Mouse (Mus musculus) embryonic facial prominence, embryonic 13.5 days (tissue): ENCODE measurements around the gene Cfap57. TPM values are rescaled to one million over a fixed set of nuclear protein-coding genes. Genes with fewer than 3 reads are reported as not detected.

Source experiments
- ATAC-seq: fragments of 200-750 bp; cut with Nextera tagmentation; 2 replicates; pipeline ENCODE4 v1.8.0; 2017; ENCODE audit warnings: low read depth; ENCODE audit not compliant: insufficient number of reproducible peaks, insufficient read depth, low FRiP score, low TSS enrichment
- H3K27ac ChIP-seq: fragments of 300-500 bp; sonication (generic); 2 replicates; pipeline ENCODE4 v1.5.1; 2015; ENCODE audit warnings: moderate library complexity, mild to moderate bottlenecking, inconsistent platforms
- H3K27me3 ChIP-seq: fragments of 300-500 bp; sonication (generic); 2 replicates; pipeline ENCODE4 v1.6.1; 2015; ENCODE audit warnings: mild to moderate bottlenecking, inconsistent platforms
- H3K36me3 ChIP-seq: fragments of 300-500 bp; sonication (generic); 2 replicates; pipeline ENCODE4 v1.6.1; 2015; ENCODE audit warnings: mild to moderate bottlenecking, inconsistent platforms
- H3K4me1 ChIP-seq: fragments of 300-500 bp; sonication (generic); 2 replicates; pipeline ENCODE4 v1.6.1; 2015; ENCODE audit warnings: inconsistent platforms
- H3K4me2 ChIP-seq: fragments of 300-500 bp; sonication (generic); 2 replicates; pipeline ENCODE4 v1.6.1; 2015; ENCODE audit warnings: moderate library complexity, mild to moderate bottlenecking, inconsistent platforms
- H3K4me3 ChIP-seq: fragments of 300-500 bp; sonication (generic); 2 replicates; pipeline ENCODE4 v1.5.1; 2015; ENCODE audit warnings: mild to moderate bottlenecking, inconsistent platforms
- H3K9ac ChIP-seq: fragments of 300-500 bp; sonication (generic); 2 replicates; pipeline ENCODE4 v1.6.1; 2015; ENCODE audit warnings: mild to moderate bottlenecking, inconsistent platforms
- H3K9me3 ChIP-seq: fragments of 300-500 bp; sonication (generic); 2 replicates; pipeline ENCODE4 v1.6.1; 2016; ENCODE audit warnings: inconsistent platforms
- WGBS: fragments of 180-500 bp; shearing (Covaris S2); methylation state at CpG from one replicate; pipeline ENCODE4 v1.1.7; 2015; ENCODE audit warnings: mixed read lengths; 5-methylcytosine and 5-hydroxymethylcytosine counted together
- polyA plus RNA-seq: library from polyadenylated mRNA; unstranded; fragments of >200 nt; fragmentation: Nextera tagmentation; extraction: Ambion mirVana; gene quantifications from 2 replicates; pipeline ENCODE4 v1.2.1, GENCODE M21; 2015

The Cfap57 gene
- polyA plus RNA-seq, 1 experiment from 2014 or later, result 0.22 TPM

DNA sequence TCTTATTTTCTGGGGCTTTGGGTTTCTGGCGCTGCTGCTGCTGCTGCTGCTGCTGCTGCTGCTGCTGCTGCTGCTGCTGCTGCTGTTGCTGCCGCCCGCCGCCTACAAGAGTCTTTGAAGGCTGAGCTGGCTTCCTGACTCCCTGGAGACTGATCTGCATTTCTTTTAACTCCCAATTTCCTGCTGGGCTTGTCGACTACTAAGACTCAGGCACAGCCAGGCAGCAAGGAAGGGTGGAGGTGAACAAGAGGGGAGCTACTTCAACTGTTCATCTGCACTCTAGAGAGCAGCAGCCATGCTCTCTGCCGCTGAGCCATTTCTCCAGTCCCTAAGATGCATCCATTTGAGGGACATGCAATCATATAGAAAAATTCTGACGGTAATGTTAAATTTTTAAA is 30.8 kb downstream of the Cfap57 start:
- Histone ChIP-seq H3K4me2 (peak overlapping the region; percentile 30), H3K4me1 (peaks cover 3% of the 10 kb centered on the region; the same call in 1 of the 2 replicates), H3K9ac (no peak overlapping the region), H3K4me3 (no peak overlapping the region), H3K27me3 (no peaks in the 10 kb centered on the region), H3K27ac (no peak overlapping the region), H3K9me3 (no peaks in the 10 kb centered on the region), H3K36me3 (no peaks in the 10 kb centered on the region)
- no peak for ATAC-seq
- WGBS, result 10% methylated on average over 7 of the region's 7 CpGs

- 64% methylated on average over 12 of the region's 12 CpGs for WGBS
- Histone ChIP-seq H3K4me1 (peaks cover 3% of the 10 kb centered on the region; the same call in 1 of the 2 replicates), H3K27me3 (no peaks in the 10 kb centered on the region), H3K36me3 (no peaks in the 10 kb centered on the region), H3K4me2 (peak overlapping the region; percentile 30; the same call in 1 of the 2 replicates), H3K27ac (no peak overlapping the region), H3K4me3 (no peak overlapping the region), H3K9me3 (0 out of 2 replicates have a peak, but pooled peaks cover 4% of the 10 kb centered on the region), H3K9ac (no peak overlapping the region)
- ATAC-seq, result no peak
These were observed 31.4 kb downstream of the Cfap57 start for GRCm38 (mm10) chr4:118589053-118589732.

DNA sequence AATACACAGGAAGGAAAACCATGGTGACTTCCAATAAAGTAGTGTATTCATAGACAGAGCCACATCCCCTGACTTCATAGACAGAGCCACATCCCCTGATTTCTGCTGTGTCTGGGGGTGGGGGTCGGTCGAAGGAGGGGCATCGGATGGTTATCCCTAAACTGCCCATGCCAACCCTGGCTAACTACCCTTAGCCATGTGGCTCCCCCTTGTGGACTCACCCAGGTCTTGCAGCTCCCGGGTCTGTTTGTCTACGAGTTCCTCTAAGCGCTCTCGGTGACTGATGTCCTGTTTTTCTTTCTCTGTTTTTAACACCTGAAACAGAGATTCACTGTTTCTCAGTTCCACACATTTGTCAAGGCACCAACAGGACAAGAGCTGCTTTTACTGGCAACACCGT is 37.9 kb downstream of the Cfap57 start:
- no peak overlapping the region for H3K4me3 ChIP-seq
- no peaks in the 10 kb centered on the region for H3K27me3 ChIP-seq
- H3K9me3 ChIP-seq, result 0 out of 2 replicates have a peak, but pooled peaks cover 4% of the 10 kb centered on the region
- H3K36me3 ChIP-seq, result no peaks in the 10 kb centered on the region
- 93% methylated on average over 8 of the region's 8 CpGs for WGBS
- H3K27ac ChIP-seq, result no peak overlapping the region
- H3K9ac ChIP-seq, result no peak overlapping the region
- no peaks in the 10 kb centered on the region for H3K4me1 ChIP-seq
- H3K4me2 ChIP-seq, result no peak overlapping the region
- ATAC-seq, result no peak

DNA sequence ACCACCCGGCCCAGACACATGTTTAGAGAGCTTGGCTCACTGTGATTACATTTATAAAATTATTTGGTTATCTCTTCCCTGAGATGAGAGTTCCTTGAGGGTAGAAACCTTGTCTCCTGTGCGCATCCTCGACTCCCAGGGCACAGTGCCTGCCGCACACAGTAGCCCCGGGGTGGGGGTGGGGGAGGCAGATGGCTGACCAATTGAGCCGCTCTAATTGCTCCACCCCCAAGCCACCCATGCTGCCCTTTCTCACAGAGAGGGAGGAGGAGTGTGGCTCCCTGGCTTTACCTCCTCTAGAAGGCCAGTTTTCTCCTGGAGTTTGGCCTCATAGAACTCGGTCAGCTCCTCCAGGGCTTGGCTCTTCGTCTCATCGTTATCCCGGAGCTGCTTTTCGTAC is 39.1 kb downstream of the Cfap57 start:
- H3K9me3 ChIP-seq, result 0 out of 2 replicates have a peak, but pooled peaks cover 4% of the 10 kb centered on the region
- H3K27me3 ChIP-seq, result 0 out of 2 replicates have a peak, but pooled peaks cover 4% of the 10 kb centered on the region
- 37% methylated on average over 11 of the region's 11 CpGs for WGBS
- ATAC-seq, result no peak
- no peak overlapping the region for H3K27ac ChIP-seq
- H3K4me2 ChIP-seq, result no peak overlapping the region
- H3K4me3 ChIP-seq, result no peak overlapping the region
- H3K36me3 ChIP-seq, result no peaks in the 10 kb centered on the region
- H3K9ac ChIP-seq, result no peak overlapping the region
- no peaks in the 10 kb centered on the region for H3K4me1 ChIP-seq

- no peak overlapping the region for H3K4me3 ChIP-seq
- WGBS, result 43% methylated on average over 13 of the region's 13 CpGs
- no peak overlapping the region for H3K27ac ChIP-seq
- no peaks in the 10 kb centered on the region for H3K4me1 ChIP-seq
- 0 out of 2 replicates have a peak, but pooled peaks cover 7% of the 10 kb centered on the region for H3K27me3 ChIP-seq
- H3K9me3 ChIP-seq, result 0 out of 2 replicates have a peak, but pooled peaks cover under 1% of the 10 kb centered on the region
- no peak overlapping the region for H3K4me2 ChIP-seq
- H3K9ac ChIP-seq, result no peak overlapping the region
- no peaks in the 10 kb centered on the region for H3K36me3 ChIP-seq
- no peak for ATAC-seq
These were observed 41.3 kb downstream of the Cfap57 start for GRCm38 (mm10) chr4:118579313-118579712.

DNA sequence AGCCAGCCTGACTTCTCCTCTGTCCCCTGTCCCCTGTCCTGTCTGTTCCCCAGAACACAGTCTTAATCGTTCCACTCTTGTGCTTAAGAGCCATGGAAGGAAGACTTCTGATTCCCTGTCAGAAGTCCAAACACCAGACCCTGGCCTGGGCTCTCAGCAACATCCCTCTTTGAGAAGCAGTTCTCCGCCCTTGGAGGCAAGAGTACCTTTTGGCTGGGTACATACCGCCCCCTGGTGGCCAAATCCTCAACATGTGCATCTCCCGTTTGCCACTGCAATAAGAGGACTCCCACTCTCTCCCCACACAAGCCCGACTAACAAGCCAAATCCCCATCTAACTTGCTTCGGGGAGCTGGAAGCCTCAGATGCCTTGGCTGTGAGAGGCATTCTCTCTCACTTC is 44.5 kb downstream of the Cfap57 start:
- no peaks in the 10 kb centered on the region for H3K36me3 ChIP-seq
- H3K9me3 ChIP-seq, result no peaks in the 10 kb centered on the region
- ATAC-seq, result no peak
- H3K4me1 ChIP-seq, result no peaks in the 10 kb centered on the region
- no peak overlapping the region for H3K9ac ChIP-seq
- no peak overlapping the region for H3K4me2 ChIP-seq
- H3K4me3 ChIP-seq, result no peak overlapping the region
- no peak overlapping the region for H3K27ac ChIP-seq
- 4% methylated on average over 6 of the region's 6 CpGs for WGBS
- H3K27me3 ChIP-seq, result 0 out of 2 replicates have a peak, but pooled peaks cover 7% of the 10 kb centered on the region

DNA sequence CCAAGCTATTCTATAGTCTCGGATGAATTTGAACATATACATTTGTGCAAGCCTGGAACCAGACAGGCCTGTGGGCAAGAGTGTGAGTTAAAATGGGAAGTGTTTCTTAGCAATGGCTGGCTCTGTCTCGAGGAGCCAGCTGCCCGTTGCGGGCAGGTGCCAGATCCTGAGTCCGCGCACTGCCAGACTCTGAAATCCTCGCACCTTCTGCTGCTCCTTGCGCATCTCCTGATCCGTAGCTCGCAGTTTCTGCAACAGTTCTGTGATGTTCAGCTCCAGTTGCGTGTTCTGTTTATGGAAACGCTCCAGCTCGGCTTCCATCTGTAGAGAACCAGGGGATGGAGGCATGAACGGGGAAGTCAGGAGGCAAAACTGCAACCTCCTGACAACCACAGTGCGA is 49.1 kb downstream of the Cfap57 start:
- Histone ChIP-seq H3K9ac (no peak overlapping the region), H3K27me3 (0 out of 2 replicates have a peak, but pooled peaks cover 3% of the 10 kb centered on the region), H3K4me2 (no peak overlapping the region), H3K4me3 (no peak overlapping the region), H3K4me1 (no peaks in the 10 kb centered on the region), H3K27ac (no peak overlapping the region), H3K36me3 (no peaks in the 10 kb centered on the region), H3K9me3 (no peaks in the 10 kb centered on the region)
- 83% methylated on average over 14 of the region's 15 CpGs for WGBS
- no peak for ATAC-seq

DNA sequence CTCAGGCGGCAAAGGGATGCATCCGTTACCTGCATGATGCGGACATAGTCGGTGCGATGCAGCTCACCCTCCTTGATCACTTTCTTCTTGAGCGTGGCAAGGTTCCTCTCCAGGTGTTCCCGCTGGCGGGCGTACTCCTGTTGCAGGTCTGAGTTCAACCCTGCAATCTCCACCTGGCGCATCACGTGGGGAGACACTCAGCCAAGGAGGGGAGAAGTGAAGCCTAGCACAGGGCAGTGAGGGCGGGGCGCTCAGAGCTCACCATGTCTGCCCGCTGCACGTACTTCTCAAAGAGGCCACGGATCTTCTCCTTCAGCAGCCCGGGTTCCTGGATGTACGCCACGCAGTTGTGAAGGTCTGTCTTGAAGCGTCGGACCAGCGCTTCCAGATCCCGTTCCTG is 51.3 kb downstream of the Cfap57 start:
- no peak overlapping the region for H3K27ac ChIP-seq
- no peak overlapping the region for H3K4me3 ChIP-seq
- ATAC-seq, result no peak
- H3K36me3 ChIP-seq, result no peaks in the 10 kb centered on the region
- no peaks in the 10 kb centered on the region for H3K27me3 ChIP-seq
- H3K4me1 ChIP-seq, result no peaks in the 10 kb centered on the region
- no peak overlapping the region for H3K9ac ChIP-seq
- 73% methylated on average over 23 of the region's 23 CpGs for WGBS
- H3K4me2 ChIP-seq, result no peak overlapping the region
- H3K9me3 ChIP-seq, result no peaks in the 10 kb centered on the region

GRCm38 (mm10) chr4:118568709-118569108 is 51.9 kb downstream of the Cfap57 start:
- H3K36me3 ChIP-seq, result no peaks in the 10 kb centered on the region
- ATAC-seq, result no peak
- H3K27ac ChIP-seq, result no peak overlapping the region
- H3K4me2 ChIP-seq, result no peak overlapping the region
- WGBS, result 74% methylated on average over 10 of the region's 10 CpGs
- H3K4me3 ChIP-seq, result no peak overlapping the region
- peaks cover 4% of the 10 kb centered on the region; the same call in 1 of the 2 replicates for H3K4me1 ChIP-seq
- H3K9ac ChIP-seq, result no peak overlapping the region
- H3K9me3 ChIP-seq, result no peaks in the 10 kb centered on the region
- H3K27me3 ChIP-seq, result no peaks in the 10 kb centered on the region

DNA sequence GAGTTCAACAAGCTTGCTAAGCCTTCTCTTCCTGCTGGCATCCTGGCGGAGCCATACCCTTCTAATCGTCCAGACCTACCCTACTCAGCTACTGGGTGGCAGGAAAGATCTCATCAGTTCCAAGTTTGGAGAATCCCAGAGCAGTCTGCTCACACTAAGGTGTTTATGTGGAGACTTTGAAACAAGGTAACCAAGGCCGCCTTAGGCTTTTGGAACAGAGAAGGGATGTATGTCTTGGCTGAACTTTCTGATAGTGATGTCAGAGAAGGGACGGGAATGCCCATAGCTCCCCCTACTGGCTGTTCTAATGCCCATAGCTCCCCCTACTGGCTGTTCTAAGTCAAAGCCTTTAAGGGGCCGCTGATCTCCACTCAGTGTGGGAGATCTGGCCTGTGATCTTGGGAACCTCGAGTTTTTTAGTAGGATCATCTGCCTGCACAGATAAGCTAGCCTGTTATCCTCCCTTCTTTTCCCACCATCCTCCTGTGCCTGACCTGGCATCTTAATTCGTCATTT is 54.4 kb downstream of the Cfap57 start:
- ATAC-seq, result no peak
- 27% methylated on average over 7 of the region's 7 CpGs for WGBS
- no peak overlapping the region for H3K4me2 ChIP-seq
- H3K9me3 ChIP-seq, result no peaks in the 10 kb centered on the region
- H3K9ac ChIP-seq, result no peak overlapping the region
- no peak overlapping the region for H3K27ac ChIP-seq
- H3K36me3 ChIP-seq, result no peaks in the 10 kb centered on the region
- H3K4me3 ChIP-seq, result no peak overlapping the region
- peaks cover 4% of the 10 kb centered on the region; the same call in 1 of the 2 replicates for H3K4me1 ChIP-seq
- no peaks in the 10 kb centered on the region for H3K27me3 ChIP-seq

DNA sequence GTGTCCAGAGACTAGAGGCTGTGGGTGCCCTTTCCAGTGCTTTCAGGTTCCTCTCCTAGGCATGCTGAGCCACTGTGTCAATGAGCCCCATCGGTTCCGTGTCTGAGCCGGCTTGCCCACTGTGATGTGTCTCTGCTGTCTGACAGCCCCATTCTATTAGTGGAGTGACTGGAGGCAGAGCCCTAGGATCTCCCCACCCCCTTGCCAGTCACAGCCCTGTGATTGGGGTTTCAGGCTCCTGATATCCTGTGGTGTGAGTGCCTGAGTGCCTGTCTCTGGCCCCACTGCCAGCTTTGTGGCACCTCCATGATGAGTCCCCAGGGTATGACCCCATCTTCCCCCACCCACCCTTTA is 55.7 kb downstream of the Cfap57 start:
- H3K36me3 ChIP-seq, result no peaks in the 10 kb centered on the region
- H3K9me3 ChIP-seq, result no peaks in the 10 kb centered on the region
- ATAC-seq, result no peak
- no peak overlapping the region for H3K4me3 ChIP-seq
- no peak overlapping the region for H3K4me2 ChIP-seq
- no peaks in the 10 kb centered on the region; the same call in 1 of the 2 replicates for H3K27me3 ChIP-seq
- peaks cover 4% of the 10 kb centered on the region; the same call in 1 of the 2 replicates for H3K4me1 ChIP-seq
- no peak overlapping the region for H3K9ac ChIP-seq
- peak overlapping the region; percentile 55 for H3K27ac ChIP-seq
- 56% methylated on average over 3 of the region's 3 CpGs for WGBS
